Mouse (Mus musculus) left cerebral cortex, postnatal 36 days (tissue): ENCODE results near the gene Chka. TPM values are rescaled to one million over a fixed set of nuclear protein-coding genes. Genes with fewer than 3 reads are reported as not detected.

Source experiments
- DNase-seq, 2 experiments: peaks; one replicate each; pipeline ENCODE4 v3.0.0; 2021 to 2022; ENCODE audit warnings: low spot score in 2 of 2, mixed read lengths in 1 of 2
- intact Hi-C: fragments of 180-260 bp; cut with DNase I; formaldehyde crosslinking; loops from one replicate; pipeline ENCODE4 v1.15.1; 2025
- total RNA-seq, 2 experiments: library from RNA; stranded (reverse); gene quantifications; 2 replicates each; pipeline ENCODE4 v1.2.3; 2021

Chka gene
- total RNA-seq, 2 experiments from 2014 or later = 66.7 to 108 TPM

GRCm38 (mm10) chr19:3930262-3931057 lies 78.9 kb downstream of the Chka start:
- intact Hi-C loops = no loop called here
- DNase-seq = no peak

GRCm38 (mm10) chr19:3931716-3932115 lies 80.1 kb downstream of the Chka start:
- DNase-seq = no peak
- intact Hi-C loops = no loop called here

GRCm38 (mm10) chr19:3935032-3935895 lies 83.7 kb downstream of the Chka start, which contains the start of gene Unc93b1:
TSS of gene Unc93b1 (plus strand) at chr19:3935186.
- intact Hi-C loops = no loop called here
- no peak for DNase-seq

GRCm38 (mm10) chr19:3935896-3936850 lies 84.6 kb downstream of the Chka start:
- intact Hi-C loops = no loop called here
- no peak for DNase-seq

- DNase-seq = no peak
- intact Hi-C loops = no loop called here
These were observed 90.7 kb downstream of the Chka start for GRCm38 (mm10) chr19:3942315-3942714.

- intact Hi-C loops = no loop called here
- DNase-seq = no peak
These were observed 91.6 kb downstream of the Chka start for GRCm38 (mm10) chr19:3942986-3943735.

Other genes with a start within 250 kb of the Chka start
- gene Lrp5, start 165.2 kb upstream of the Chka start, total RNA-seq = 1 to 10 TPM; 9.1 to 9.2 TPM
- 10 to 100 TPM; 32.7 to 33.5 TPM for gene 1810055G02Rik, start 143.5 kb upstream of the Chka start, total RNA-seq
- gene Kmt5b, start 84.4 kb upstream of the Chka start, total RNA-seq = 10 to 100 TPM; 44.1 to 63.0 TPM
- gene Tcirg1, start 55.4 kb downstream of the Chka start, total RNA-seq = 10 to 100 TPM; 15.7 to 19.6 TPM
- gene Ndufs8, start 61.0 kb downstream of the Chka start, total RNA-seq = 100 to 1,000 TPM; 137 to 152 TPM
- gene Aldh3b1, start 78.0 kb downstream of the Chka start, total RNA-seq = 1 to 10 TPM; 2.6 to 3.8 TPM
- 10 to 100 TPM; 16.2 to 16.5 TPM for gene Unc93b1, start 83.4 kb downstream of the Chka start, total RNA-seq
- gene Aldh3b3, start 106.9 kb downstream of the Chka start, total RNA-seq = under 1 TPM in 1 of 2 experiments, not detected in 1; 0.27 TPM
- gene Aldh3b2, start 120.6 kb downstream of the Chka start, total RNA-seq = 1 to 10 TPM; 1.0 to 1.4 TPM
- gene Acy3, start 134.8 kb downstream of the Chka start, total RNA-seq = 1 to 10 TPM; 2.0 to 2.7 TPM
- gene Tbx10, start 141.0 kb downstream of the Chka start, total RNA-seq = not detected
- gene Nudt8, start 148.8 kb downstream of the Chka start, total RNA-seq = 10 to 100 TPM in 1 of 2 experiments, 1 to 10 TPM in 1; 8.8 to 13.3 TPM
- 1 to 10 TPM; 1.2 to 1.8 TPM for gene Gm49405, start 148.9 kb downstream of the Chka start, total RNA-seq
- 1 to 10 TPM; 2.7 to 6.8 TPM for gene Doc2g, start 151.5 kb downstream of the Chka start, total RNA-seq
- 100 to 1,000 TPM; 226 to 259 TPM for gene Ndufv1, start 161.0 kb downstream of the Chka start, total RNA-seq
- gene Gstp1, start 186.2 kb downstream of the Chka start, total RNA-seq = 100 to 1,000 TPM; 301 to 332 TPM
- gene Gstp2, start 194.2 kb downstream of the Chka start, total RNA-seq = 10 to 100 TPM; 33.9 to 45.2 TPM
- gene Gstp3, start 207.8 kb downstream of the Chka start, total RNA-seq = not detected
- gene Cabp2, start 229.8 kb downstream of the Chka start, total RNA-seq = not detected
- gene Cdk2ap2, start 245.4 kb downstream of the Chka start, total RNA-seq = 10 to 100 TPM; 28.8 to 34.1 TPM
- gene Pitpnm1, start 248.2 kb downstream of the Chka start, total RNA-seq = 100 to 1,000 TPM; 202 to 203 TPM